Mouse (Mus musculus) limb, embryonic 14.5 days (tissue): ENCODE data around the gene Sptan1. TPM values are rescaled to one million over a fixed set of nuclear protein-coding genes. Genes with fewer than 3 reads are reported as not detected.

Experiments
- ATAC-seq: fragments of 200-750 bp; cut with Nextera tagmentation; 2 replicates; pipeline ENCODE4 v1.8.0; 2017; ENCODE audit warnings: low read depth, moderate number of reproducible peaks, moderate TSS enrichment; ENCODE audit not compliant: low FRiP score
- DNase-seq: peaks from one replicate; pipeline ENCODE4 v3.0.0-alpha.2; 2015; ENCODE audit warnings: low spot score
- H3K27ac ChIP-seq: fragments of 300-500 bp; sonication (generic); replicated peaks from 2 replicates; pipeline ENCODE4 v1.5.1; 2014; ENCODE audit warnings: low read depth, mild to moderate bottlenecking, low read length, moderate library complexity, mixed read lengths
- H3K27me3 ChIP-seq: fragments of 300-500 bp; sonication (generic); 2 replicates; pipeline ENCODE4 v1.6.1; 2014; ENCODE audit warnings: low read length, mixed read lengths; ENCODE audit not compliant: control insufficient read depth, insufficient read depth
- H3K36me3 ChIP-seq: fragments of 300-500 bp; sonication (generic); 2 replicates; pipeline ENCODE4 v1.6.1; 2014; ENCODE audit warnings: mild to moderate bottlenecking, low read length, moderate library complexity, mixed read lengths; ENCODE audit not compliant: control insufficient read depth, insufficient read depth
- H3K4me1 ChIP-seq: fragments of 300-500 bp; sonication (generic); 2 replicates; pipeline ENCODE4 v1.6.1; 2014; ENCODE audit warnings: antibody characterized with exemption, low read length, mixed read lengths; ENCODE audit not compliant: control insufficient read depth, insufficient read depth
- H3K4me2 ChIP-seq: fragments of 300-500 bp; sonication (generic); replicated peaks from 2 replicates; pipeline ENCODE4 v1.6.1; 2014; ENCODE audit warnings: low read depth, mild to moderate bottlenecking, low read length, moderate library complexity; ENCODE audit not compliant: severe bottlenecking
- H3K4me3 ChIP-seq: fragments of 300-500 bp; sonication (generic); replicated peaks from 2 replicates; pipeline ENCODE4 v1.5.1; 2014; ENCODE audit warnings: low read length
- H3K9ac ChIP-seq: fragments of 300-500 bp; sonication (generic); 2 replicates; pipeline ENCODE4 v1.6.1; 2014; ENCODE audit warnings: mild to moderate bottlenecking, low read depth, low read length, moderate library complexity; ENCODE audit not compliant: severe bottlenecking
- H3K9me3 ChIP-seq: fragments of 300-500 bp; sonication (generic); 2 replicates; pipeline ENCODE4 v1.6.1; 2016; ENCODE audit warnings: low read length; ENCODE audit not compliant: control insufficient read depth
- POLR2A ChIP-seq: fragments of 200-500 bp; IDR thresholded peaks from 2 replicates; pipeline ENCODE4 v1.8.0; 2012; ENCODE audit warnings: inconsistent platforms, mild to moderate bottlenecking, moderate library complexity, borderline replicate concordance; ENCODE audit not compliant: insufficient read depth, insufficient read length; ENCODE audit errors: extremely low read depth
- WGBS: fragments of 180-500 bp; shearing (Covaris S2); extraction: QIAGEN DNeasy Blood & Tissue Kit; methylation state at CpG from one replicate; pipeline ENCODE4 v1.1.7; 2014; 5-methylcytosine and 5-hydroxymethylcytosine counted together
- polyA plus RNA-seq, 2 experiments: library from polyadenylated mRNA; depleted of rRNA in 1 of 2; stranded (reverse) in 1 of 2; unstranded in 1 of 2; fragments of >200 nt; fragmentation: Nextera tagmentation in 1 of 2; extraction: Ambion mirVana in 1 of 2; gene quantifications; 2 replicates each; pipeline versions ENCODE4 v1.2.1 to v1.2.3; 2012 to 2014

The Sptan1 gene
- polyA plus RNA-seq (2012; rRNA removed): 176 and 206 TPM in 2 replicates
- 150 and 153 TPM in 2 replicates for polyA plus RNA-seq (2014; fragmentation: Nextera tagmentation; extraction: Ambion mirVana)

- H3K4me1 ChIP-seq: peaks cover 19% of the 10 kb centered on the region
- DNase-seq: peak; percentile 91
- peak within 1 kb of the TSS; percentile 96 for H3K9ac ChIP-seq
- H3K4me3 ChIP-seq: peak within 1 kb of the TSS; percentile 98
- H3K4me2 ChIP-seq: peak within 1 kb of the TSS; percentile 51
- no peaks in the 10 kb centered on the region for H3K9me3 ChIP-seq
- peak; percentile 98 for ATAC-seq
- H3K27me3 ChIP-seq: no peaks in the 10 kb centered on the region
- H3K27ac ChIP-seq: peak within 1 kb of the TSS; percentile 83
- WGBS: under 1% methylated on average over 67 of the region's 82 CpGs
- TF ChIP-seq POLR2A: peak; percentile 99
- peaks cover 21% of the 10 kb centered on the region; the same call in 1 of the 2 replicates for H3K36me3 ChIP-seq
Measured at GRCm38 (mm10) chr2:29965250-29965843, at the start of gene Sptan1. TSS of gene Sptan1 (plus strand) at chr2:29965560.

DNA sequence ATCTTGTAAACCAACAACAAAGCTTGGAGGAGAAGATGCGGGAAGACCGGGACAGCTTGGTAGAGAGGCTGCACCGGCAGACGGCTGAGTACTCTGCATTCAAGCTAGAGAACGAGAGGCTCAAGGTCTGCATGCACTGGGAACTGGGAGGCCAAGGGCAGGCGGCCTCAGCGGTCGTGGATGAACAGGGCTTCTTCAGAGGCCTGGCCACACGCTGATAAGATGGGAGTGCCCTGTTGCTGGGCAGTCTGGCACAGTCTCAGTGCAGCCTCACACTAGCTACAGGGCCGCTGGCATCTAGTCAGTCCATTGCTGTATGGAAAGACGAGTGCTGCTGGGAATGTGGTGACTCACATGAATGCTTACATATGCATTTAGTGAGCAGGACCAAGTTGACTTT is 47.7 kb upstream of the Sptan1 start:
- H3K4me2 ChIP-seq: no peak overlapping the region
- ATAC-seq: no peak

DNA sequence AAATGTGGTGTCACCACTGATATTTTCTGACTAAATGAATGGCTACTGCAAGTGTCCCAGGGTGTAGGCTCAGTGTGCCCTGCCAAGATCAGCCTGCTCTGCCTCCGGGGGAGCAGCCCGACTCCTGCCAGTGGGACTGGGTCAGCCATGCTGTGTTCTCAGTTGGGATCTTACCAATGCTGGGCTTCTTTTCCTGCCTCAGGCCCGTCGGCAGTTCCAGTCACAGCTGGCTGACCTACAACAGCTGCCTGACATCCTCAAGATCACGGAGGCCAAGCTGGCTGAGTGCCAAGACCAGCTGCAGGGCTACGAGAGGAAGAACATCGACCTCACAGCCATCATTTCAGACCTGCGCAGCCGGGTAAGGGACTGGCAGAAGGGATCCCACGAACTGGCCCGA is 43.3 kb upstream of the Sptan1 start:
- Histone ChIP-seq H3K27ac (no peak overlapping the region), H3K4me3 (no peak overlapping the region), H3K4me2 (no peak overlapping the region), H3K9me3 (no peaks in the 10 kb centered on the region), H3K4me1 (no peaks in the 10 kb centered on the region), H3K36me3 (peaks cover 88% of the 10 kb centered on the region), H3K27me3 (no peaks in the 10 kb centered on the region), H3K9ac (no peak overlapping the region)
- ATAC-seq (0 out of 2 replicates have a peak, but pooled peaks have one; percentile 26), DNase-seq (peak; percentile 27)
- 62% methylated on average over 11 of the region's 11 CpGs for WGBS
- TF ChIP-seq POLR2A: no peak

More for the DNA sequence above, 47.7 kb upstream of the Sptan1 start:
- no peaks in the 10 kb centered on the region for H3K27me3 ChIP-seq
- no peak overlapping the region for H3K27ac ChIP-seq
- no peaks in the 10 kb centered on the region for H3K9me3 ChIP-seq
- no peaks in the 10 kb centered on the region for H3K4me1 ChIP-seq
- no peak overlapping the region for H3K4me3 ChIP-seq
- WGBS: 91% methylated on average over 11 of the region's 11 CpGs
- peaks cover 85% of the 10 kb centered on the region for H3K36me3 ChIP-seq
- no peak for TF ChIP-seq POLR2A
- no peak overlapping the region for H3K9ac ChIP-seq
- DNase-seq: no peak

- ATAC-seq (no peak), DNase-seq (no peak)
- Histone ChIP-seq H3K4me2 (no peak overlapping the region), H3K36me3 (peaks cover 97% of the 10 kb centered on the region), H3K4me1 (no peaks in the 10 kb centered on the region), H3K9me3 (no peaks in the 10 kb centered on the region), H3K9ac (no peak overlapping the region), H3K27ac (no peak overlapping the region), H3K4me3 (no peak overlapping the region), H3K27me3 (no peaks in the 10 kb centered on the region)
- 85% methylated on average over 5 of the region's 5 CpGs for WGBS
- TF ChIP-seq POLR2A: no peak
Measured at GRCm38 (mm10) chr2:29926542-29926941, 38.8 kb upstream of the Sptan1 start.

DNA sequence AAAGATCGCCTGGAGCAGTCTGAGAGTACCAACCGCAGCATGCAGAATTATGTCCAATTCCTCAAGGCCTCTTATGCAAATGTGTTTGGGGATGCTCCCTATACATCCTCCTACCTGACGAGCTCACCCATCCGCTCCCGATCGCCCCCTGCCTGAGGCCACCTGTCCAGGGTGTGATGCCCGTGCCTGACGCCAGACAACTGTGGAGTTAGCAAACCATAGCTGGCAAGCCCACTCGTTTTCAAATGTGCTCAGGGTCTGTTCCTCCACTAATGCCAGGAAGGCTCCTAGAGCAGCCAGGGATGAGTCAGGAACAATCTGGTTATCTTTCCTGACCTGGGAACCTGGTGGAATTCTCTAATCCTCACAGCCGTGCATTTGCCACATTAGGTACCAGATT is 34.9 kb upstream of the Sptan1 start:
- no peaks in the 10 kb centered on the region for H3K9me3 ChIP-seq
- H3K27ac ChIP-seq: no peak overlapping the region
- H3K27me3 ChIP-seq: no peaks in the 10 kb centered on the region
- ATAC-seq (no peak), DNase-seq (no peak)
- H3K4me2 ChIP-seq: no peak overlapping the region
- peaks cover 58% of the 10 kb centered on the region for H3K36me3 ChIP-seq
- H3K9ac ChIP-seq: no peak overlapping the region
- no peak overlapping the region for H3K4me3 ChIP-seq
- no peak for TF ChIP-seq POLR2A
- H3K4me1 ChIP-seq: no peaks in the 10 kb centered on the region
- WGBS: 82% methylated on average over 10 of the region's 10 CpGs
